Mouse (Mus musculus): ENCODE data around the gene Slc9a9. TPM values are rescaled to one million over a fixed set of nuclear protein-coding genes. Genes with fewer than 3 reads are reported as not detected.
A peak's percentile ranks its signal among the peaks of the same experiment; 100 is the strongest.

Gene Slc9a9
- total and polyA plus RNA-seq, 3 experiments, result 0.46 to 0.71 TPM; not detected in 1

DNA sequence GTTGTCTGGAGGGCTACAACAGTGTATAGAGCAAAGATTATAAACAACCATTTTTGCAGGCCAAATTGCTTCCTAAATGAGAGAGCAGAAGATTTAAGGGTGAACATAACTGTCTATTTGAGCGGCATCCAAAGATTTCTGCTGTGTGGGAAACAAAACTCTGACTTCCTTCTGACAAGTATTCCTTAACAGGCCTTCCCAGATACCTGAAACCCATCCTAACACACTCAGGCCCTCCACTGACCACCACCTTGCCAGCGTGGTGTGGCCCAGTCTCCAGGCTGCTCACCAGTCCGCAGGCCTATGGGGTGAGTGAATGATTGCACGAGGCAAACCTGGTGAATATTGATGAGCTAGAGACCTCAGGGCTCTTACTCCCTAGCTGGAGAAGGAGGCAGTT, 557.3 kb downstream of the Slc9a9 start:
- Histone ChIP-seq H3K4me3 (ENCODE audit: control insufficient read depth in 1 of 2, insufficient read depth in 1 of 2, low read depth in 2 of 2, low read length in 2 of 2) (no peak overlapping the region), H3K36me3 (ENCODE audit: control insufficient read depth in 1 of 2, insufficient read depth in 2 of 2, low read length in 2 of 2) (no peaks in the 10 kb centered on the region), H3K79me2 (ENCODE audit: control insufficient read depth, insufficient read depth, low read length, poor library complexity) (no peaks in the 10 kb centered on the region), H3K27ac (ENCODE audit: control insufficient read depth, low read depth, low read length) (no peak overlapping the region), H3K9me3 (replicated peaks; ENCODE audit: insufficient read depth, low read length) (no peaks in the 10 kb centered on the region), H3K4me1 (ENCODE audit: control insufficient read depth in 1 of 2, insufficient read depth in 2 of 2, low read length in 2 of 2) (no peaks in the 10 kb centered on the region), H3K27me3 (ENCODE audit: control insufficient read depth in 1 of 2, insufficient read depth in 2 of 2, low read length in 2 of 2) (no peaks in the 10 kb centered on the region), H3K9ac (ENCODE audit: control insufficient read depth, low read depth, low read length, poor library complexity, severe bottlenecking) (no peak overlapping the region)
- no peak for DNase-seq (ENCODE audit: low read depth, low spot score)
- TF ChIP-seq NRF1 (IDR thresholded peaks at IDR 0.05; ENCODE audit: insufficient read depth, low read depth, low read length, poor library complexity, severe bottlenecking) (no peak), KAT2A (conservative IDR thresholded peaks at IDR 0.05; ENCODE audit: low read depth, low read length) (no peak), GATA1 (IDR thresholded peaks at IDR 0.05; ENCODE audit: low read depth, low read length) (no peak), ZNF384 (IDR thresholded peaks at IDR 0.05; ENCODE audit: low read depth, low read length) (no peak), MAFK (IDR thresholded peaks at IDR 0.05; ENCODE audit: borderline replicate concordance, low read depth, low read length) (no peak), POLR2AphosphoS5 (IDR thresholded peaks at IDR 0.05; ENCODE audit: borderline replicate concordance, low read depth, low read length) (no peak), ELF1 (IDR thresholded peaks at IDR 0.05; ENCODE audit: low read depth, low read length) (no peak), GABPA (IDR thresholded peaks at IDR 0.05; ENCODE audit: low read depth, low read length) (no peak), RCOR1 (IDR thresholded peaks at IDR 0.05; ENCODE audit: low read depth, low read length) (no peak), USF2 (IDR thresholded peaks at IDR 0.05; ENCODE audit: borderline replicate concordance in 1 of 2, insufficient read depth in 1 of 2, low read depth in 1 of 2, low read length in 2 of 2) (no peak)

DNA sequence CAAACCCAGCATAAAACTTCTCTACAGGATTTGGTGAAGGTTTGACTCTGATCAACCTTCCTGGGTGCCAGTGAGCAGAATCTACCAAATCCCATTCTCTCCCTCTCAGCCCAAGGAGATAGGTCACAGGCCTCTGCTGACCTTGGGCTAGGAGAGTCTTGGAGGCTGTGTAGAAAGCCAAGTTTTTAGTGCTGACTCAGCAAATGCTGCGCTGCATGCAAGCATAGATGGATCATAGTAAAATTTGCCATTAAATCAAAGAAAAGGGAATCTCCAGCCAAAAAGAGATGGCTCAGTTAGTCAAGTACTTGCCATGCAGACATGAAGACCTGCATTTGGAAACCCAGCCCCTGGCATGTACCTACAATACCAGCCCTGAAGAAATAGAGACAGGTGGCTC, 558.4 kb downstream of the Slc9a9 start:
- H3K9me3 ChIP-seq (replicated peaks; ENCODE audit: insufficient read depth, low read length), result no peaks in the 10 kb centered on the region
- H3K27ac ChIP-seq (ENCODE audit: control insufficient read depth, low read depth, low read length), result no peak overlapping the region
- no peaks in the 10 kb centered on the region for H3K79me2 ChIP-seq (ENCODE audit: control insufficient read depth, insufficient read depth, low read length, poor library complexity)
- no peak overlapping the region for H3K9ac ChIP-seq (ENCODE audit: control insufficient read depth, low read depth, low read length, poor library complexity, severe bottlenecking)
- no peaks in the 10 kb centered on the region for H3K27me3 ChIP-seq (ENCODE audit: control insufficient read depth in 1 of 2, insufficient read depth in 2 of 2, low read length in 2 of 2)
- no peak for DNase-seq (ENCODE audit: low read depth, low spot score)
- no peak for TF ChIP-seq MEF2A (IDR thresholded peaks at IDR 0.05; ENCODE audit: extremely low read depth, insufficient replicate concordance, low read depth, low read length, poor library complexity, severe bottlenecking)
- TF ChIP-seq SMC3 (IDR thresholded peaks at IDR 0.05; ENCODE audit: low read depth, low read length), result no peak
- TF ChIP-seq POLR2AphosphoS2 (IDR thresholded peaks at IDR 0.05; ENCODE audit: low read length), result no peak
- peak; percentile 87 for TF ChIP-seq MAFK (IDR thresholded peaks at IDR 0.05; ENCODE audit: borderline replicate concordance, low read depth, low read length)
- no peak for TF ChIP-seq KAT2A (conservative IDR thresholded peaks at IDR 0.05; ENCODE audit: low read depth, low read length)
- no peaks in the 10 kb centered on the region for H3K4me1 ChIP-seq (ENCODE audit: control insufficient read depth in 1 of 2, insufficient read depth in 2 of 2, low read length in 2 of 2)
- no peak overlapping the region for H3K4me3 ChIP-seq (ENCODE audit: control insufficient read depth in 1 of 2, insufficient read depth in 1 of 2, low read depth in 2 of 2, low read length in 2 of 2)
- no peaks in the 10 kb centered on the region for H3K36me3 ChIP-seq (ENCODE audit: control insufficient read depth in 1 of 2, insufficient read depth in 2 of 2, low read length in 2 of 2)

- Histone ChIP-seq H3K4me1 (ENCODE audit: control insufficient read depth in 1 of 2, insufficient read depth in 2 of 2, low read length in 2 of 2) (no peaks in the 10 kb centered on the region), H3K27me3 (ENCODE audit: control insufficient read depth in 1 of 2, insufficient read depth in 2 of 2, low read length in 2 of 2) (no peaks in the 10 kb centered on the region), H3K79me2 (ENCODE audit: control insufficient read depth, insufficient read depth, low read length, poor library complexity) (no peaks in the 10 kb centered on the region), H3K36me3 (ENCODE audit: control insufficient read depth in 1 of 2, insufficient read depth in 2 of 2, low read length in 2 of 2) (no peaks in the 10 kb centered on the region), H3K27ac (ENCODE audit: control insufficient read depth, low read depth, low read length) (no peak overlapping the region), H3K9ac (ENCODE audit: control insufficient read depth, low read depth, low read length, poor library complexity, severe bottlenecking) (no peak overlapping the region), H3K9me3 (replicated peaks; ENCODE audit: insufficient read depth, low read length) (no peaks in the 10 kb centered on the region), H3K4me3 (ENCODE audit: control insufficient read depth in 1 of 2, insufficient read depth in 1 of 2, low read depth in 2 of 2, low read length in 2 of 2) (no peak overlapping the region)
- no peak for DNase-seq (ENCODE audit: low read depth, low spot score)
- TF ChIP-seq MAFK (IDR thresholded peaks at IDR 0.05; ENCODE audit: borderline replicate concordance, low read depth, low read length), result no peak
- TF ChIP-seq ZNF384 (IDR thresholded peaks at IDR 0.05; ENCODE audit: low read depth, low read length), result no peak
Measured at GRCm38 (mm10) chr9:95229147-95229546, 559.4 kb downstream of the Slc9a9 start.

Data from MEL (cell line).